Mouse (Mus musculus) midbrain, embryonic 15.5 days (tissue): ENCODE results near the gene Erg. TPM values are rescaled to one million over a fixed set of nuclear protein-coding genes. Genes with fewer than 3 reads are reported as not detected.

Source experiments
- ATAC-seq: fragments of 200-750 bp; cut with Nextera tagmentation; replicated peaks from 2 replicates; pipeline ENCODE4 v1.8.0; 2017; ENCODE audit warnings: moderate TSS enrichment
- H3K27ac ChIP-seq: fragments of 300-500 bp; sonication (generic); 2 replicates; pipeline ENCODE4 v1.5.1; 2015; ENCODE audit warnings: mild to moderate bottlenecking, inconsistent platforms
- H3K27me3 ChIP-seq: fragments of 300-500 bp; sonication (generic); replicated peaks from 2 replicates; pipeline ENCODE4 v1.6.1; 2015; ENCODE audit warnings: inconsistent platforms
- H3K36me3 ChIP-seq: fragments of 300-500 bp; sonication (generic); replicated peaks from 2 replicates; pipeline ENCODE4 v1.6.1; 2015; ENCODE audit warnings: inconsistent platforms
- H3K4me1 ChIP-seq: fragments of 300-500 bp; sonication (generic); 2 replicates; pipeline ENCODE4 v1.6.1; 2015; ENCODE audit warnings: inconsistent platforms
- H3K4me2 ChIP-seq: fragments of 300-500 bp; sonication (generic); 2 replicates; pipeline ENCODE4 v1.6.1; 2015; ENCODE audit warnings: inconsistent platforms, mild to moderate bottlenecking, moderate library complexity
- H3K4me3 ChIP-seq: fragments of 300-500 bp; sonication (generic); 2 replicates; pipeline ENCODE4 v1.5.1; 2015; ENCODE audit warnings: mild to moderate bottlenecking, inconsistent platforms
- H3K9ac ChIP-seq: fragments of 300-500 bp; sonication (generic); 2 replicates; pipeline ENCODE4 v1.6.1; 2015; ENCODE audit warnings: mild to moderate bottlenecking, inconsistent platforms
- H3K9me3 ChIP-seq: fragments of 300-500 bp; sonication (generic); 2 replicates; pipeline ENCODE4 v1.6.1; 2016; ENCODE audit warnings: inconsistent platforms
- WGBS: fragments of 180-500 bp; shearing (Covaris S2); methylation state at CpG from one replicate; pipeline ENCODE4 v1.1.7; 2015; ENCODE audit warnings: mixed read lengths; 5-methylcytosine and 5-hydroxymethylcytosine counted together
- polyA plus RNA-seq: library from polyadenylated mRNA; unstranded; fragments of >200 nt; fragmentation: Nextera tagmentation; extraction: Ambion mirVana; gene quantifications from 2 replicates; pipeline ENCODE4 v1.2.1, GENCODE M21; 2015

The Erg gene
- polyA plus RNA-seq, 1 experiment from 2014 or later, result 2.6 TPM

DNA sequence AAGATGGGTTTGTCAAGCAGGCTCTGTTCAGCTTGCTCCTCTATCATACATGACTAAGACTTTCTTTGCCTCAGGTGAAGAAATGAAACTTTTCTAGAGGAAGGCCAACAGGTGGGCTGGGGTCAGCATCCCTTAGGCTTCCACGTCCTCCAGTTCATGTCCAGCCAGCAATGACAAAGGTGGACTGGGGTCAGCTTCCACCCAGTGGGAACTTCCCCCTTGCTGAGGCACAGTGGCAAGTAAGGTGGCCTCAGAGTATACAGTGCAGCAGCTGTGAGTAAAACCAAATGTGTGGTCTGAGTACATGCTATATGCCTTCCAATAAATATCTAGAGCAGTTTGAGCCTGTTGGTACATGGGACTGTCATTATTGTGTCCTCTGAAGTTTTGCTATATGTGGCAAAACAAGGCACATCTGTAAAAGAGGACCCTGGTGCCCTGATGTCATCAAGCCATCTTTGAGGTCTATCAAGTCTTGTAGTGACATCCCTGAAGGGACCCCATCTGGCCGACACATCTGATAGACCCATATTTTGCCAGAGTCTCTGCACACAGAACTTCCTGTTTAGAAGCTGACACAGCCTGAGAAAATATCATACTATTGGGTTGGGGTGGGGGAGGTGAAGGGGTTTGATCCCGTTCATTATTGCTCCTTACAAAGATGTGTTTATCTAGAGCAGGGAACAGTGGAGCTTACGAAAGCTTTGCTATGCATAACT is 197.4 kb downstream of the Erg start:
- H3K9ac ChIP-seq, result no peak overlapping the region
- H3K27ac ChIP-seq, result no peak overlapping the region
- WGBS, result 88% methylated on average over 4 of the region's 4 CpGs
- H3K36me3 ChIP-seq, result no peaks in the 10 kb centered on the region
- ATAC-seq, result no peak
- no peaks in the 10 kb centered on the region for H3K9me3 ChIP-seq
- H3K4me2 ChIP-seq, result no peak overlapping the region
- H3K4me1 ChIP-seq, result no peaks in the 10 kb centered on the region
- no peaks in the 10 kb centered on the region for H3K27me3 ChIP-seq
- no peak overlapping the region for H3K4me3 ChIP-seq

DNA sequence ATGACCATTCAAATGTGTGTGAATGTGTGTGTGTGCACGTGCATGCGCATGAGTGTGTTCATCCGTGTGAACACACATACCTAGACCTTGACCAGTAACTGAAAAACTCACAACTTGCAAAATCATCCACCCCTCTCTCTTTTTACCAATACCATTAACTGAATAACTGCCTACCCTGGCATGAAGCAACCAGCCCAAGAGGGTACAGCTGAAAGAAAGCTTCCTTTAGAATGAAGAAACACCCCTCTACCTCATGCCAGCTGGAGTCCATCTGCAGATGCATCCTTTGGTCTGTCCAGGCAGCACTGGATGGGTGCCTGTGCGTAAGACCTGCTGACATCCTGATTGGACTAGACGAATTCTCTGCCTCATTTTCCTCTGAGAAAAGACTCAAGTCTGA is 198.1 kb downstream of the Erg start:
- no peaks in the 10 kb centered on the region for H3K9me3 ChIP-seq
- no peaks in the 10 kb centered on the region for H3K27me3 ChIP-seq
- H3K4me2 ChIP-seq, result no peak overlapping the region
- H3K9ac ChIP-seq, result no peak overlapping the region
- H3K27ac ChIP-seq, result no peak overlapping the region
- no peak for ATAC-seq
- WGBS, result 91% methylated on average over 5 of the region's 5 CpGs
- H3K4me3 ChIP-seq, result no peak overlapping the region
- H3K4me1 ChIP-seq, result no peaks in the 10 kb centered on the region
- no peaks in the 10 kb centered on the region for H3K36me3 ChIP-seq

DNA sequence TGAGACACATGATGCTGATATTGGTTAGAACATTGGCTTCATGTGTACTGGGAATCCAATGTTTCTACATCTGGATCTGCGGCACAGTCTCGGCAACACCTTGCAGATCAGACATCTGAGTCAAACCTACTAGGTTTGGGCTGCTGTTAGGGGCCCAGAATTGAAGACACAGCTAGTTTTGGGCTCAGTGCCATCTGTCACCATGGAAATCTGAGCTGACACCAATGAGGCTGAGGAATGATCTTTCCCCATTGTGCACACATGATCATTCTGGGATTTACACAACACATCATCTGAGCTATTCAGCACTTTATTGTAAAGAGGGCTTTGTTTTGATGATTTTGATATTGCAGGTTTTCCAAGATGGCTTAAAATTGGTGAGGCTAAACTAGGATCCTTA is 199.4 kb downstream of the Erg start:
- H3K9me3 ChIP-seq, result no peaks in the 10 kb centered on the region
- H3K27me3 ChIP-seq, result no peaks in the 10 kb centered on the region
- no peak overlapping the region for H3K27ac ChIP-seq
- H3K4me2 ChIP-seq, result no peak overlapping the region
- H3K4me3 ChIP-seq, result no peak overlapping the region
- H3K4me1 ChIP-seq, result no peaks in the 10 kb centered on the region
- WGBS, result 89% methylated on average over 2 of the region's 2 CpGs
- H3K9ac ChIP-seq, result no peak overlapping the region
- ATAC-seq, result no peak
- H3K36me3 ChIP-seq, result no peaks in the 10 kb centered on the region

DNA sequence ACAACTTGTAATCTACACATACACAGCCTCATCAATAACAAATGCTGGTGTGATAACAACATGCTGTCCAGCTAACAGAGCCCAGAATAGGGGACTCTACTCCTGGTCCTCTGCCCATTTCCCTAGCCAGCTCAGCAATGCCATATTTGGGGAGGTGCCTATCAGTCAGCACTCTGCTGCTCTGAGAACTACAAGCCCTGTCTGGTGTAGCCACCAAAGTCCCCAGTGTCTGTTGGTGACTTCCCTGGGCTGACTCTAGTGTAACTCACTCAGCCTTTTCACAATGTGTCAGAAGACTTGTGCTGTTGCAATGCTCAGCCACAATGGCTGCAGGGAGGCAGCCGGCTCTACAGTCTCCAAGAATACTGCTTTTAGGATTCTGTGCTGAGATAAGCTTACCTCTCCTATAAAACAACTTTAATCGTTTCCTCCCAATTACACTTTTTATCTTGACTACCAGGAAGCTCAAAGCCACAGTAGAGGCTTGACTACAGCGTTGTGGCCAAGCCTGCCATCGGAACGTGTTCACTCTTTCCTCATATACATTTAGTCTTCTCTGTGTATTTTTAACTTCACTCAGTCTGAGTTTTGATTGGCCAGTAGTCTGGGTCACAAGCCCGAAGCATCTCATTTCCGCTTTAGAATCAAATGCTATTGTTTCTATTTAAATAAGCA is 201.0 kb downstream of the Erg start:
- H3K4me2 ChIP-seq, result no peak overlapping the region
- ATAC-seq, result no peak
- no peak overlapping the region for H3K27ac ChIP-seq
- H3K4me1 ChIP-seq, result no peaks in the 10 kb centered on the region
- no peak overlapping the region for H3K4me3 ChIP-seq
- no peaks in the 10 kb centered on the region for H3K36me3 ChIP-seq
- H3K9me3 ChIP-seq, result no peaks in the 10 kb centered on the region
- 90% methylated on average over 7 of the region's 7 CpGs for WGBS
- H3K27me3 ChIP-seq, result no peaks in the 10 kb centered on the region
- H3K9ac ChIP-seq, result no peak overlapping the region

DNA sequence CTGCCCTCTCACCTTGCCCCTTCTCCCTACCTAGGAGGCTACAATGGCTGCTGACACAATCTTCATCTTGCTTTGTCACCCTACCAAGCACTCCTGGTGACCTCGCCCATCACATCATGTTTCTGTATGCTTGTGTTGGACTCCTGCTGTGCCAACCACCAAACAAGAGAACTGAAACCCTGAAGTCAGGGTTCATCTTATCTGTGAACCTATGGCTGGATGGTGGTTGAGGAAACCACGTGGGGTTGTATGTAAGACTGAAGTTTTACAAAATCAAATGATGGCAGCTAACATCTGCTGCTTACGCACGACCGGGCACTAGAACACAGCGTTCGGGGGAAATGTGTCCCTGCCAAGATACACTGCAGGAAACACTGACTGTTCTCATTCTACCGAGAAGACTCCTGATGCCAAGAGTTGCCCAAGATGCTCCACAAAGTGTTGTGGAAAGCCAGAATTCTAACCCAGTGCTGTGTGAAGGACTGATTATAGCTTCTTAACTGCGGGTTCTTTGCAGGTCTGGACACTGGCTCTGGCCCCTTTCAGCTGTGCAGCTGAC is 201.7 kb downstream of the Erg start:
- no peaks in the 10 kb centered on the region for H3K4me1 ChIP-seq
- no peak for ATAC-seq
- H3K27me3 ChIP-seq, result no peaks in the 10 kb centered on the region
- H3K4me2 ChIP-seq, result no peak overlapping the region
- no peak overlapping the region for H3K4me3 ChIP-seq
- no peak overlapping the region for H3K27ac ChIP-seq
- WGBS, result 91% methylated on average over 9 of the region's 9 CpGs
- no peaks in the 10 kb centered on the region for H3K36me3 ChIP-seq
- no peak overlapping the region for H3K9ac ChIP-seq
- H3K9me3 ChIP-seq, result no peaks in the 10 kb centered on the region

DNA sequence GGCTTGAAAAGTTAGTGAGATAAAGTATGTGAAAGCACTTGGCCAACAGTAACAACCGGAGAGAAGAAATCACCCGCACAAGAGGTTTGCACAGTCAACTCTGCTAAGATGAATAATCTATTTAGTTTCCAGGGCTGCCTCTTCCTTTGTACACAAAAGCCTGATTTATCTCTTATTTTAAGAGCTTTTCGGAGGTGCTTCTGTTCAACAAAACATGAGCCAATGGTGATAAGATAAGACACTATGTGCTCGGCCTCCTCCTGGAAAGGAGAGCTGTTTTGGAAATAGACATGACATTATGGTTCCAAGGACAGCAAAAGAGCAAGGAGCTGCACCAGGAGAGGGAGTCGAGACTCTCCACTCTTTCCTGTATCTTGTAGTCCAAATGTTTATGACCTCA is 204.1 kb downstream of the Erg start:
- ATAC-seq, result no peak
- Histone ChIP-seq H3K4me1 (no peaks in the 10 kb centered on the region), H3K9ac (no peak overlapping the region), H3K27ac (no peak overlapping the region), H3K4me2 (no peak overlapping the region), H3K4me3 (no peak overlapping the region), H3K36me3 (no peaks in the 10 kb centered on the region), H3K27me3 (no peaks in the 10 kb centered on the region), H3K9me3 (no peaks in the 10 kb centered on the region)
- 87% methylated on average over 5 of the region's 5 CpGs for WGBS

DNA sequence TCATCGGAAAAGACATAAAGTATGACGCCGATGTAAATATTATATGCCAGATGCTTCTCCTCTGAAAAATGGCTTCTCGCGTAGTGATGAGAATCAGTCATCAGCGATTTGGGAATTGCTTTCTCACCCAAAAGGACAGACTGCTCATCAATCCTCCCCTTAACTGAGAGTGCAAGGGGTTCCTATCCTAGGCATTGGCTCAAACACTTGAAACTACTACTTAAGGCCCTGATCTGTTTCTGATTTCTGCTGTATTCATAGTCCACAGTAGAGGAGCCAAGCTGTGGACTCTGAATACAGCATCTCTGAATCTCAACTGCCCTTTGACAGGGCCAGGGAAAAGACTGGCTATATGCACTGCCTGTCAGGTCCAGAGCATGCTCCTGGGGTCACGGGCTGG is 209.6 kb downstream of the Erg start:
- Histone ChIP-seq H3K27ac (no peak overlapping the region), H3K4me3 (no peak overlapping the region), H3K4me2 (no peak overlapping the region), H3K27me3 (no peaks in the 10 kb centered on the region), H3K9ac (no peak overlapping the region), H3K9me3 (no peaks in the 10 kb centered on the region), H3K36me3 (no peaks in the 10 kb centered on the region), H3K4me1 (no peaks in the 10 kb centered on the region)
- ATAC-seq, result no peak
- WGBS, result 92% methylated on average over 7 of the region's 7 CpGs

DNA sequence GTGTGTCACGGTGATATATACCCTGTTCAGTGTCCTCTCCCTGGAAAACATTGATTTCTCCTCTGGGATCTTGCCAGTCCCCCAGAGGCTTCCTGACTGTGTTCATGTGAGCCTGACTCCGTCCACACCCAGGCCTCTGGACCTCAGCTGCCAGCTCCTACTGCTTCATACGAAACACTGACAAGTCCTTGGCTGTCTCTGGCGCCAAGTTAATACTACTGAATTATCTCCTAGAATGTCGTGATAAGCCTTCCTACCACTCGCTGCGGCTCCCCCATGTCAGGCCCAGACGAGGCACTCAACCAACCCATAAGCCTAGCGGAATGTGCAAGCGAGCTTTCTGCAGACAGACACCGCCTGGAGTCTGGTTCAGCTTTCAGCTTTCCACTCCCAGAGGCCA is 210.0 kb downstream of the Erg start:
- H3K27me3 ChIP-seq, result no peaks in the 10 kb centered on the region
- H3K4me2 ChIP-seq, result no peak overlapping the region
- H3K9ac ChIP-seq, result no peak overlapping the region
- ATAC-seq, result no peak
- no peaks in the 10 kb centered on the region for H3K9me3 ChIP-seq
- 67% methylated on average over 11 of the region's 11 CpGs for WGBS
- H3K4me3 ChIP-seq, result no peak overlapping the region
- no peaks in the 10 kb centered on the region for H3K4me1 ChIP-seq
- H3K36me3 ChIP-seq, result no peaks in the 10 kb centered on the region
- H3K27ac ChIP-seq, result no peak overlapping the region

DNA sequence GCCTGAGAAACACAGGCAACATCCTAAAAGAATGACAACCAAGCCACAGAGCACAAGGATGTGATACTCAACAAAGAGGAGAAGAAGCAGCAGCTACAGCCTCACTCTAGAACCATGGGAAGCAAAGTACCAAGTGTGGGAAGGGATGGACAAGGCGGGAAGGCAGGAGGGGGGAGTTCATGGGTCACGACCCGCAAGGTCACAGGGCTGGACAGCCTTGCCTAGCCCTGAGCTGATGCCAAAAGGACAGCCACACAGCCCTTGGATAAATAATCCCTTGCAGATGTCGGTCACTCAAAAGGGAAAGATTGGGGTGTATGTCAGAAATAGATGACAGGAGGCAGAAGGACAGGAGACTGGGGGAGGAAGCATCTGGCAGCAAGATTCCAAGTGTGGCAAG is 211.7 kb downstream of the Erg start:
- no peaks in the 10 kb centered on the region for H3K4me1 ChIP-seq
- no peaks in the 10 kb centered on the region for H3K27me3 ChIP-seq
- no peak overlapping the region for H3K4me2 ChIP-seq
- WGBS, result 71% methylated on average over 4 of the region's 4 CpGs
- H3K36me3 ChIP-seq, result no peaks in the 10 kb centered on the region
- no peak for ATAC-seq
- H3K9me3 ChIP-seq, result no peaks in the 10 kb centered on the region
- H3K9ac ChIP-seq, result no peak overlapping the region
- H3K27ac ChIP-seq, result no peak overlapping the region
- no peak overlapping the region for H3K4me3 ChIP-seq

DNA sequence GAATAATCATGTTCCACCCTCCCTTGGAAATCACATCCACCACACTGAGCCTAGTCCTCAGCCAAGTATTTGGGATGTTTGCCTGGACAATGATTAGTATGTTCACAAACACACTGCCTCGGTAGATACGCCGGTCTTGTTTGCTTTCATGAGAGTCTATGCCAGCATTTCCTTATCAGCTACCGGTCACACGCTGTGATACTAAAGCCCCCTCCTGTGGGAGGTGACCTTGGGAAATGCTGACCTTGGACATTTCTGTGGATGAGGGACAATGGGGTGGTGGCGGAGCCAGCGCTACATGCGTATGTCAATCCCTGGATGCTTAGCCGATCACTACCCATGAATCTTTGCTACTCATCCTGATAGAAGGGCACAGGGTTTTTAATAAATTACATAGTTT is 213.4 kb downstream of the Erg start:
- no peak overlapping the region for H3K4me3 ChIP-seq
- H3K9ac ChIP-seq, result no peak overlapping the region
- H3K36me3 ChIP-seq, result no peaks in the 10 kb centered on the region
- H3K4me1 ChIP-seq, result no peaks in the 10 kb centered on the region
- H3K27ac ChIP-seq, result no peak overlapping the region
- 88% methylated on average over 9 of the region's 9 CpGs for WGBS
- no peaks in the 10 kb centered on the region for H3K27me3 ChIP-seq
- H3K4me2 ChIP-seq, result no peak overlapping the region
- no peaks in the 10 kb centered on the region for H3K9me3 ChIP-seq
- no peak for ATAC-seq

DNA sequence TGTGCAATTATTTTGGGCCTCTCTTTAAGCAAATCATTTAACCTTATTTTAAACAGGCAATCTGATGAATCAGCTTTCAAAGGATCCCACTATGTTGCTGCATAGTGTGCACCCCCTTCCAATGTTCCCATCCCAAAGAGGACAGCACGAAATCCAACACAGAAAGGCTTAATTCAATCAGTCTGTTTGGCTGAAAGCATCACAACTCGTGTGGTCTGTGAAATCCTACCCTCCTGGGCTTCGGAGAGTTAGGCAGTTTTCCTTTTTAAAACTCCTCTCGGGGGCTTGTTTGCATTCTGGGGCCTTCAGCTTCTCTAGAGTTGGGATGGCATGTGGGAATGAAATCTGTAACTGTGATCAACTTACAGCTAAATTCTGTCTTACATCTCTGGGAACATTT is 214.7 kb downstream of the Erg start:
- no peaks in the 10 kb centered on the region for H3K9me3 ChIP-seq
- H3K27ac ChIP-seq, result no peak overlapping the region
- 57% methylated on average over 4 of the region's 4 CpGs for WGBS
- no peaks in the 10 kb centered on the region for H3K4me1 ChIP-seq
- H3K4me2 ChIP-seq, result no peak overlapping the region
- H3K36me3 ChIP-seq, result no peaks in the 10 kb centered on the region
- no peak overlapping the region for H3K4me3 ChIP-seq
- ATAC-seq, result no peak
- H3K9ac ChIP-seq, result no peak overlapping the region
- H3K27me3 ChIP-seq, result no peaks in the 10 kb centered on the region

DNA sequence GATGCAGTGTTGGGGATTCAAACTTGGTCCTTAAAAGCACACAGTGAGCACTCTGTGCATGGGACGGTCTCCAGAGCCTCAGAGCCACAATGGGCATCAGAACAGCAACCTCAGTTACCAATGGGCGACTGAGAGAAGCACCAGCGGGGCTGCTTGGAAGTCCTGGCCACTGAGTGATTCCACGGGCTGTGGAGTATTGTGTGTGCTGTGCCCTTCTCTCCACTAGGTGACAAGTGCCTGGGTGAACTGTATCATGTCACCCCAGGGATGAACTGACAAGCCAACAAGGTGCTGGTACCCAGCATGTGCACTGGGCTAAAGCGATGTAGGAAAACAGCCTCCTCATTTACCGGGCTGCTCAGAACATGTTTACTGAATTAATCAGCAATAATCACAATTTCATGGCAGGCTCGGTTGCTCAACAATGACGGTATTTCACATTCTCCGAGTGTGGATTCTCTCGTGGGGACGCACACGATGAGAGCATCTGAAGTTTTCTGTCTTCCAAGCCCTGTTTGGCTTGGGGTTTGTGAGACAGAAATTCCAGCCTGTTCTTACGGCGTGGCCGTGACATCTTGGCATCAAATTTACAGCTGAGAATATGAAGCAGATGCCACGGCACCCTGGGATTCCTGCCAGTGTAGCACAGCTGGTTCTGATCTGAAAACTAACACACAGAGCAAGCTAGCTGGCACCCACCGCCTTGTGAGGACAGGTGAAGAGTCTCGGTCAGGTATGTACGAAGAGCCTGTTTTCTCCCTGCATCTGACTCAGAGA is 219.2 kb downstream of the Erg start:
- Histone ChIP-seq H3K36me3 (no peaks in the 10 kb centered on the region), H3K4me2 (no peak overlapping the region), H3K27ac (no peak overlapping the region), H3K27me3 (no peaks in the 10 kb centered on the region), H3K4me3 (no peak overlapping the region), H3K9ac (no peak overlapping the region), H3K4me1 (no peaks in the 10 kb centered on the region), H3K9me3 (no peaks in the 10 kb centered on the region)
- WGBS, result 80% methylated on average over 19 of the region's 19 CpGs
- ATAC-seq, result no peak
